Mouse (Mus musculus): ENCODE results near the gene Alyref.

GRCm38 (mm10) chr11:120571122-120571521 lies 27.0 kb downstream of the Alyref start:
- no peak for TF ChIP-seq CTCF (IDR thresholded peaks at IDR 0.05)
- no peak for TF ChIP-seq EP300 (IDR thresholded peaks at IDR 0.05)

Measured in lung, postnatal 0 days (tissue).